Mouse (Mus musculus) granulocyte monocyte progenitor cell, adult 5-6 weeks (primary cell): ENCODE data around the gene Rex2. TPM values are rescaled to one million over a fixed set of nuclear protein-coding genes. Genes with fewer than 3 reads are reported as not detected.
"Not testable (repeated sequence)": the region's sequence is repeated elsewhere in the genome, so short reads cannot be mapped to it uniquely, and the experiment has no call there.

Experiments
- ATAC-seq: replicated peaks from 2 replicates; pipeline ENCODE4 v1.8.0; 2016; ENCODE audit warnings: mild to moderate bottlenecking, moderate TSS enrichment, inconsistent platforms; ENCODE audit not compliant: poor library complexity, severe bottlenecking
- total RNA-seq, 2 experiments: library from RNA; stranded (forward) in 1 of 2; stranded (reverse) in 1 of 2; fragments of 200-712, 200-1000 nt in 1 of 2; fragments of >200 nt in 1 of 2; fragmentation: Nextera tagmentation in 1 of 2; gene quantifications; 2 replicates each; pipeline ENCODE4 v1.2.3; 2014 to 2017

Gene Rex2
- total RNA-seq (2014; fragmentation: Nextera tagmentation) (not detected in 2 replicates), total RNA-seq (2017) (not detected in 2 replicates)

DNA sequence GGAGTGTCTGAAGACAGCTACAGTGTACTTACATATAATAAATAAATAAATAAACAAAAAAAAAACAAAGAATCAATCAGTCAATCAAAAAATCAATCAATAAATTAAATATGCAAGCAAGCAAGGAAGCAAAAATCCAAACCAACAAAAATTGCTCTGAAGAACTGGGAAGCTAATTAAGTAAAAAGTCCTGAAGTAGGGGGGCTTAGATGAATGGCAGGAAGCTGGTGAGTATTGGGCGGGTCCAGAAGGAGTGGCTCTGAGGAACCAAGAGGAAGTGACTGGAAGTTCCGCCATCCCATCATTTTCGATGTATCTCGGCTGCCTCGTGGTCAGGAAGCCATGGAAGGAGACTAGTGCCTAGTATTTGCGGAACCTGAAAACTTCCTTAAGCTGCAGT, at the start of gene Rex2:
Gene Rex2 (plus strand): TSS at position 301 of the 400 bp plus-strand sequence.
- ATAC-seq, result not testable (repeated sequence)

DNA sequence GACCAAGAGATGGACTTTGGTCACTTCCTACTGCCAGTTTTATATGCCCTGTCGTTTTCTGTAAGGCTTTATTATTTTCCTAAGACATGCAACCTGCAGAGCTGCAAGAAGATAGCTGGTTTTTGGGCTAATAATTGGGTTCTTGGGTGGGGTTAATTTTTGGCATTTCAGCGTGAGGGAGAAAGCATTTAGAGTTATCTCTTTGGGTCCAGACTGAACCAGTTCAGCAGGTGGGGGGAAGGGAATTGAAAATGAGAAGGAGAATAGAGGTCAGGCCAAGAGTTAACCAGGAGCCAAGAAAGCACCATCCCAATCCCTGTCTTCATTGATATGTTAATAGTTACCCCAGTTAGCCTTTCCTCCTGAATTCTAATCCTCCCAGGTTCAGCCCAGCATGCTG, 45.1 kb upstream of the Rex2 start:
- ATAC-seq, result not testable (repeated sequence)

DNA sequence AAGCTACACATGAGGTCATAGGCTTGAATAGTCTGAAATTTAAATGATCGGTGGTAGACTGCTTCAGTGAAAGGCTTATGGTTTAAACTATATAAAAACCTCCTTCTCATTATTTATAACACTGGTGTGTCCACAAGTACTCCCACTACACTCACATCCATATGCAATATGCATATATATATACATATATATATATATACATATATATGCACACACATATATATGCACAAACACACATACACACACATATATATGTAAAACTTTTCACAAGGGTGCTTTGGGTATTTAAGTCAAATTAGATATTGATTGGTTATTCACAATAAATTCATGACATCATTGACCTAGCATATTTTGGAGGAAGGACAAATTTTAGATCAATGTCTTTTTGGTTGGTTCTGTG, 3.2 kb upstream of the Rex2 start:
- not testable (repeated sequence) for ATAC-seq

DNA sequence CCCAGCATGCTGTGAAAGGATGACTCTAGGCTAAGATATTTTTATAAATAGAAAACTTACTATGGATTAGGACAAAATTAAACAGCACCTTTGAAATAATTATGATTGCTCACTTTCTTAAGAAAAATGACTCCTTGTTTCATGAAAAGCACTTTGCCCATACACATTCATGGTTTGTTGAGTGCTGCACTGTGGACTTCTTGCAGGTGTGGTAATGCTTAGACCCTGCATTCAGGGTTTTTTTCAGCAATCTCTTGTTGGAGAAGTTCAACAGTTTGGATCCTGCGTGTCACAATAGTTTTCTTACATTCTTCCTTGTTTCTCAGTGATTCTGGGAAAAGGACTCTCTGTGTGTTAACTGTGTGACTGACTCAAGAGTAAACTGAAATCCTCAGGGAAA, 4.7 kb downstream of the Rex2 start:
- ATAC-seq, result not testable (repeated sequence)

DNA sequence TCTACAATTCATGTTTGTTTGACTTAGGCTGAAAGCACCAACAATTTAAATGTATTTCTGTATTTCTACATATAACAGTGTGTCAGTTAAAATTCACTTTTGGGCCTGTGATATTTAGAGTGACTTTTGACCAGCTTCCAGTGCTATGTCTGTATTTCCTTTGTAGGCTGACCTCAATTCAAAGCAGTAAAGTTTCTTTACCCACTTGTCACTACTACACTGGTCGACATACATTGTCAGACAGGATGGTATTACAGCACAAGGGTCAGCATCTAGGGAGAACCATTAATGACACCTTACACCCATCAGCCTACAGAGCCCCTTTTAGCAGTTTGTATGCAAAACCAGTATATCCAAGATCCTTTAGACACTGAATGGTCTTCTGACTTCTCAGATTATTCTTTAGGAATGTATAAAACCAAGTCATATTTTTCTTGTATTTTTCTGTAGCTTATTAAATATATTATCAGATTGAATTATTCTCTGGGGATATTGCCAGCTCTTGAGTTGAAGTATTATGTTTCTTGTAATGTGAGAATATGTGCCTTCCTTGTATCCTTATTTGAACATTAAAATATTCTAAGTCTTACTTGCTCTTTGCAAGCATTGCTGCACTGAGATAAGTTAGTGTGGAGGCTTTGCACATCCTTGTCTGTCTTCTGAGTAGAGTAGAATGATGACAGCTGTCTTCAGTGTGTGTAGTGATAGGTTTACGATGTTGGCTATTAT, 9.8 kb downstream of the Rex2 start:
- ATAC-seq, result not testable (repeated sequence)

DNA sequence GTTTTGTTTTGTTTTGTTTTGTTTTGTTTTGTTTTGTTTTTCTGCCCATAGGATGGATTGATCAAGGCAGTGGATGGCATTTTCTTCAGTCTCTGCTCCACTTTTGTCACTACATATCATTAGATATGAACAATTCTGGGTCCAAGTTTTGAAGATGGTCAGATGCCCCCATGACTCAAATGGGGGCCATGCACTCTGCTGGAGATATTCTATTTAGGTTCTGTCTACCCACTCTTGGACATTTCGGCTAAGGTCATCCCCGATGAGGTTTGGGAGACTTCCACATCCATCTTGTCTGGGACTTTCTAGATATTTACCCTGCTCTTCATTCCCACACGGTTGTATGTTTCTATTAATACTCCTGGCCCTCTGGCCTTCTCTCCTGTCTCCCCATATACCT, 42.1 kb downstream of the Rex2 start:
- not testable (repeated sequence) for ATAC-seq

DNA sequence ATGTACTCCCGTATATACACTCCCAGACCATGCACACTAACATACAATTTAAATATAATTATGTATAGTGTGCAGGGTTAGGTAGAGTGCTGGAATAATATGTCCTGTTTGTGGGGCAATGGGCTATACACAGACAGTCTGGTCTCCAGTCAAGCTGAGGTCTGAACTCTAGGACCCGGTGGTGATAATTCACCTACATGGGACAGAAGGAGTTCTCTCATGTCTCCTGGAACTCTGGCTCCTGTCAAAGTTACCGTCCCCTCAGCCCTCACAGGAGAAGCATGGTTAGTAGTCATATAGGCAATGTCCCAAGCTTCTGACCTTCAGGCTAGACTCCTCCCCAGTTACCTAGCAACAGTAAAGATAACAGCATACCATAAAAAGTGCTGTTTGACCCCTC, 44.2 kb downstream of the Rex2 start:
- not testable (repeated sequence) for ATAC-seq

DNA sequence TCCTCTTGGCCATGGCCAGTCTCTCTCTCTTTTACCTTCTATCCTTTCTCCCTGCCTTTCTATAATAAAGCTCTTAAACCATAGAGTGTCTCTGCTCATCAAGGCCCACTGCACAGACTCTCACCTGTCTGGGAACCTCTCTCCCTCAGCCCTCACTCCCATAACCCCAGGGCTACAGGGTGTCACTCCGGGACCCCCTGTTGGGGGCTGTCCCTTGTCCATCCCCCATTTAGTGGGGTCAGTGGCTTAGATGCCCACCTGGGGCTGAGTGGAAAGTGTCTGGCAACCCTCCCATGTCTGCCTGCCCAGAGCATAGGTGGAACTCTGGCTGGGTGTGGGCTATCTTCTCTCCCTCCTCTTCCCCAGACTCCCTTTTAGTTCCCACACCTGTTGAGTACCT, 44.7 kb downstream of the Rex2 start:
- not testable (repeated sequence) for ATAC-seq

DNA sequence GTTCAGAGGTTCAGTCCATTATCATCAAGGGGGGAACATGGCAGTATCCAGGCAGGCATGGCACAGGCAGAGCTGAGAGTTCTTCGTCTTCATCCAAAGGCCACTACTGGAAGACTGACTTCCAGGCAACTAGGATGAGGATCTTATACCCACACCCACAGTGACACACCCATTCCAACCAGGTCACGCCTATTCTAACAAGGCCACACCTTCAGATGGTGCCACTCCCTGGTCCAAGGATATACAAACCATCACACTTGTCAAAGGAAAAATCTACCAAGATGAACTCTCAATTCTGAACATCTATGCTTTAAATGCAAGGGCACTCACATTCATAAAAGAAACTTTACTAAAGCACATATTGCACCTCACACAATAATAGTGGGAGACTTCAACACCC, 74.0 kb downstream of the Rex2 start:
- ATAC-seq, result not testable (repeated sequence)

DNA sequence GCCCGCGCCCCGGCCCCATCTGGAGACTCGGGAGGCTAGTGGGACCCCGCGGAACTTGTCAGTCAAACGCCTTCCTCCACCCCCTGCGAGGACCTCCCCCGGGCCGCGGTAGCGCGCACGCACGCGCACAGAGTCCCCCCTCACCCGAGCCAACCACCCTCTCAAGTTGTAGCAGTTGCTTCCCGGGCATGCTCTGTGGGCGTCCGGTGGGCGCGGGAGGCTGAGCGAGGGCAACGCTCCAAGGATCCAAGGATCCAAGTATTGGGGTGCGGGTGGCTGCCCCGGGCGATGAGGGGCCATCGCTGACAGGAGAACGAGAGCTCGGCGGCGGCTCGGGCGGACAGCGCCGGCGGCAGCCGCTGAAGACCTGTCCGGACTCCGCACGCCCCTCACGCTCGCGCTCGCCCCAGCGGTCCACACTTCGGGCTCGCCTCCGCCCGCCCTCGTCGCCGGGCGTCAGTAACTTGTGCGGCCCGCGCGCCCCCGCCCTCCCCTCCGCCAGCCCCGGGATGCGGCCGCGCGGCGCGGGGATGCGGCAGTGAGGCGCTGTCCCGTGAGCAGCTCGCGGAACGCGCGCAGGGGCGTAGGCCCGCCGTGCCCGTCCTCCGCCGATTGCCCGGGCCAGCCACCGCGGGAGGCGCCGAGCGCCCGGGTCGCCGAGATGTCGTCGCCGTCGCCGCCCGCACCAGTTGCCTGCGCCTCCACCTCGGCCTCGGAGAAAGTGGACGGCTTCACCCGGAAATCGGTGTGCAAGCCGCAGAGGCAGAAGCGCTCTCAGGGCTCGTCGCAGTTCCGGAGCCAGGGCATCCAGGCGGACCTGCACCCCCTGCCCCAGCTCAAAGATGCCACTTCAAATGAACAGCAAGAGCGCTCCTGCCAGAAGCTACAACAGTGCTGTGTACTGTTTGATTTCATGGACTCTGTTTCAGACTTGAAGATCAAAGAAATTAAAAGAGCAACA, 80.3 kb downstream of the Rex2 start:
- peak; percentile 62 for ATAC-seq

DNA sequence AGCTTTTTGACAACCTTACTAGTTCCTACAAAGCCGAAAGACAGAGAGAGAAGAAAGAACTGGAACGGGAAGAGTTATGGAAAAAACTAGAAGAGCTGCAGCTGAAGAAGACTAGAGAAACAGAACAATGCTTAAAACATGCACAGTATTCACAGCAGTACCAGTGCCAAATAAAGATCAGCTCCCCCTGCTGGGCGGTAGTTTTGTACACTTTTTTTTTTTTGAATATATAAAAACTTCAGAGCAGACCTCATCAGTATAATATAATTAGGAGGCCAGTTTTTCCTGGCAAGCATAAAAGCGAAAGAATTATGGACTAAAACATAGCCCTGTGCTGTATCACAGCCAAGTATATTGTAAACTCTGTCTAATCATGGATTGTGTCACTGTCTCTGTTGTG, 82.2 kb downstream of the Rex2 start:
- not testable (repeated sequence) for ATAC-seq

Other genes starting within 250 kb of the Rex2 start
- gene Gm21411, start 112.3 kb upstream of the Rex2 start, total RNA-seq (2014; fragmentation: Nextera tagmentation), result not detected in 2 replicates
- gene Gm21411, start 112.3 kb upstream of the Rex2 start, total RNA-seq (2017), result not detected in 2 replicates
- gene Zfp989, start 49.9 kb upstream of the Rex2 start, total RNA-seq (2014; fragmentation: Nextera tagmentation), result 0.77 TPM in 1 of 2 replicates, not detected in the other
- 0.21 TPM in 1 of 2 replicates, not detected in the other for gene Zfp989, start 49.9 kb upstream of the Rex2 start, total RNA-seq (2017)
- 36.1 and 54.3 TPM in 2 replicates for gene Zfp991, start 110.2 kb downstream of the Rex2 start, total RNA-seq (2014; fragmentation: Nextera tagmentation)
- gene Zfp991, start 110.2 kb downstream of the Rex2 start, total RNA-seq (2017), result 35.1 and 50.5 TPM in 2 replicates